Comparison of ENCODE assay signal across 14 mouse cellular contexts in genomic region chr12:72393046-72393805, GRCm38 (mm10). TPM values are rescaled to one million over a fixed set of nuclear protein-coding genes. Genes with fewer than 3 reads are reported as not detected.
DNase-seq lines count a peak whose midpoint lies in the region; ATAC-seq lines count a peak whose summit lies in the region.
"Had no signal": no experiment of that assay in that cellular context is flagged by ENCODE, and none has a peak within 500 bp of the region (broad histone marks: within the 10 kb centered on the region; RNA-seq: fewer than 3 reads in every experiment).

No protein-coding gene starts in this region.

- ATAC-seq in frontal cortex, adult (ENCODE audit: low TSS enrichment): peak; percentile 81
- ATAC-seq in cerebellum, adult (ENCODE audit: insufficient number of reproducible peaks, low FRiP score, low TSS enrichment): no peak
- ATAC-seq: midbrain, embryonic 16.5 days had no signal

- DNase-seq in frontal cortex, postnatal 14 days (ENCODE audit: low spot score in 2 of 2): no peak
- peak; percentile 49 to 59 for DNase-seq in left cerebral cortex, adult 18-20 months (ENCODE audit: low spot score in 2 of 2)
- DNase-seq in left cerebral cortex, adult 11 months (ENCODE audit: low spot score): no peak
- peak; percentile 5 for DNase-seq in 3T3-L1 (ENCODE audit: low read depth, low spot score)
- DNase-seq in NIH3T3 (ENCODE audit: low read depth): peak; percentile 5
- no peak for DNase-seq in gastrocnemius, postnatal 25 days
- DNase-seq: adrenal gland, postnatal 10 days; cerebellum, adult 8-10 months; kidney, adult 9 months; layer of hippocampus, postnatal 36 days; lung, postnatal 14 days had no signal

RNA-seq across cellular contexts. Expression of gene Rtn1, which starts 15.6 kb away (rescaled TPM):
- 1,000 to 10,000 TPM; 1,342 to 1,442 TPM for total RNA-seq in left cerebral cortex, adult 18-20 months (2021)
- total RNA-seq in gastrocnemius, postnatal 25 days (2021): 1 to 10 TPM in 1 of 2 experiments, under 1 TPM in 1; 0.87 to 1.6 TPM

RNA-seq across cellular contexts. Expression of gene Lrrc9, which starts 48.4 kb away (rescaled TPM):
- 1 to 10 TPM; 1.9 to 2.2 TPM for total RNA-seq in left cerebral cortex, adult 18-20 months (2021)
- total RNA-seq in gastrocnemius, postnatal 25 days (2021): under 1 TPM in 1 of 2 experiments, not detected in 1; 0.13 TPM

Comparison
In these comparisons a context has a peak if more than half of its experiments do, and no peak if none do; other contexts are left out.
1. DNase-seq: peak in left cerebral cortex, adult 18-20 months (2 of 2), 3T3-L1 (single experiment) and NIH3T3 (single experiment); none in frontal cortex, postnatal 14 days (0 of 2), left cerebral cortex, adult 11 months (single experiment) and gastrocnemius, postnatal 25 days (single experiment).
2. RNA of gene Rtn1, which starts 15.6 kb away (total RNA-seq): 1,342 to 1,442 TPM in left cerebral cortex, adult 18-20 months; 0.87 to 1.6 TPM in gastrocnemius, postnatal 25 days; every median in the first group is over 100 times any median in the second.